In the genomic region with DNA sequence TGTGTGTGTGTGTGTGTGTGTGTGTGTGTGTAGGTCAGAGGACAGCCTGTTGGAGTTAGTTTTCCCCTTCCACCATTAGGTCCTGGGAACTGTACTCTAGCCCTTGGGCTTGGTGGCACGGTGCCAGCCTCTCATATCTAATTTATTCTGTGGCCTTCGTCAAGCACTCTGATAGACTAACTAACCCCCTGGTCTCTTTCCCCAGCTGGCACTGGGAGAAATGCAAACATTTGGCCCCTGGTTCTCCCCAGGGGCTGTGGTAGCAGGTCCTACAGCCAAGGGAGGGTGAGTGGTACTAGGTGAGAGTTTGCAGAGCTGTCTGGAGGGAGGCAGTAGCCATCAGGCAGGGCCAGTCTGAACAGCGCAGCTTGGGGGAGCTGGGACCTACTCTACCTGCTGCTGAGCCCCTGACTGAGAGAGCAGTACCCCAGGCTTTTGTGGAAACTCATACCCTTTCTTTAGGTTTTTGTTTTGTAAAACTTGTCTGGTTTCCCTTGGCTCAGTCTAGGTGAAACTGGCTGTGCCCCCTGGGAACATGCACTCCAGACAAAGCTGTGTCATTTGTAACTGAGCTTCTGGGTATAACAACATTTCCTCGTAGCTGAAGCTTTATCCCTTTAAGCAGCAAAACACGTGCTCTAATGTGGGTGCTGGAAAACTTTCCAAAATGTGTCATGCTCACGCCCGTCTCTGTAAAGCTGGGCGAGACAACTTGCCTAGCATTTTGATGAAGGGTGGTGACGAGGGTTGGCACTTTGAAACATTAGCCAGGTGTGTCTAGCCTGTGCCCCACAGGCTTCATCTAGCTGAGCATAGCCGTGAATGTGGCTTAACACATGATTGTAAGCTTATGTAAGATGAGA, we compare ENCODE assay signal across 9 mouse cellular contexts. TPM values are rescaled to one million over a fixed set of nuclear protein-coding genes. Genes with fewer than 3 reads are reported as not detected.
DNase-seq lines count a peak whose midpoint lies in the region; ATAC-seq and TF ChIP-seq lines count a peak whose summit lies in the region.
"Had no signal": no experiment of that assay in that cellular context is flagged by ENCODE, and none has a peak within 500 bp of the region (broad histone marks: within the 10 kb centered on the region; RNA-seq: fewer than 3 reads in every experiment).

No protein-coding gene starts in this region.

- H3K9me3 ChIP-seq in neural tube, embryonic 12.5 days = no peaks in the 10 kb centered on the region
- H3K9me3 ChIP-seq: liver, embryonic 13.5 days had no signal

- H3K4me2 ChIP-seq in neural tube, embryonic 12.5 days (replicated peaks) = no peak overlapping the region
- H3K4me2 ChIP-seq: liver, embryonic 13.5 days had no signal

- H3K9ac ChIP-seq in neural tube, embryonic 12.5 days = 0 out of 2 replicates have a peak overlapping the region, but pooled peaks have one; percentile 17
- H3K9ac ChIP-seq: liver, embryonic 13.5 days had no signal

- no peaks in the 10 kb centered on the region for H3K27me3 ChIP-seq in neural tube, embryonic 12.5 days (replicated peaks)
- H3K27me3 ChIP-seq in cerebellum, adult 2 months (ENCODE audit: control insufficient read depth, insufficient read depth, low read length) = no peaks in the 10 kb centered on the region
- H3K27me3 ChIP-seq: liver, embryonic 13.5 days had no signal

- no peak for TF ChIP-seq POLR2A in cerebellum, adult 2 months (IDR thresholded peaks at IDR 0.05; ENCODE audit: borderline replicate concordance, insufficient read depth, low read length)

- no peak overlapping the region for H3K4me3 ChIP-seq in neural tube, embryonic 12.5 days
- H3K4me3 ChIP-seq in cerebellum, adult 2 months (replicated peaks; ENCODE audit: insufficient read depth, low read depth, low read length) = no peak overlapping the region
- H3K4me3 ChIP-seq in left cerebral cortex, adult 2 months = no peak overlapping the region
- H3K4me3 ChIP-seq: liver, embryonic 13.5 days had no signal

- 83% methylated on average over 10 of the region's 10 CpGs for WGBS in neural tube, embryonic 12.5 days
- 60% methylated on average over 10 of the region's 10 CpGs for WGBS in cerebellum, adult 2 months

- H3K36me3 ChIP-seq in neural tube, embryonic 12.5 days = peaks cover 32% of the 10 kb centered on the region

- no peak overlapping the region for H3K27ac ChIP-seq in neural tube, embryonic 12.5 days
- no peak overlapping the region for H3K27ac ChIP-seq in cerebellum, adult 2 months (ENCODE audit: insufficient read depth, low read length)
- H3K27ac ChIP-seq in left cerebral cortex, adult 2 months = no peak overlapping the region
- H3K27ac ChIP-seq: liver, embryonic 13.5 days had no signal

- DNase-seq in neural tube, embryonic 10.5 days (ENCODE audit: extremely low spot score, low spot score) = no peak
- peak; percentile 72 for DNase-seq in adrenal gland, postnatal 25 days
- peak; percentile 48 for DNase-seq in heart, postnatal 4 days
- DNase-seq in ovary, adult 18-20 months (ENCODE audit: low spot score) = peak; percentile 65
- no peak for DNase-seq in cerebellum, adult 2 months
- DNase-seq in left cerebral cortex, adult 2 months (ENCODE audit: extremely low spot score in 1 of 2, low spot score in 2 of 2) = no peak
- no peak for DNase-seq in cerebellum, adult 11-12 months
- DNase-seq: liver, embryonic 13.5 days had no signal

- TF ChIP-seq CTCF in cerebellum, adult 2 months (IDR thresholded peaks at IDR 0.05; ENCODE audit: borderline replicate concordance, insufficient read depth, low read depth, low read length) = no peak
- no peak for TF ChIP-seq CTCF in left cerebral cortex, adult 2 months (IDR thresholded peaks at IDR 0.05)

- no peak for ATAC-seq in neural tube, embryonic 12.5 days (ENCODE audit: low FRiP score, low read depth)

- peaks cover 3% of the 10 kb centered on the region; the same call in 1 of the 2 replicates for H3K4me1 ChIP-seq in neural tube, embryonic 12.5 days
- H3K4me1 ChIP-seq in cerebellum, adult 2 months (ENCODE audit: control insufficient read depth, insufficient read depth, low read length) = no peaks in the 10 kb centered on the region

- intact Hi-C loops in left cerebral cortex, adult 2 months (cut with DNase I) = no loop called here

RNA-seq across cellular contexts. Expression of gene Dtx2, which starts 21.6 kb away (rescaled TPM):
- polyA plus RNA-seq in neural tube, embryonic 12.5 days (2016; fragmentation: Nextera tagmentation; extraction: Ambion mirVana) = 29.5 and 31.7 TPM in 2 replicates
- 12.4 and 13.4 TPM in 2 replicates for total RNA-seq in adrenal gland, postnatal 25 days (2021)
- 10 to 100 TPM in 1 of 2 experiments, 1 to 10 TPM in 1; 9.7 to 10.7 TPM for total RNA-seq in heart, postnatal 4 days (2021)
- polyA plus RNA-seq in cerebellum, adult 2 months (2012; rRNA removed) = 9.2 and 10.1 TPM in 2 replicates
- total RNA-seq in left cerebral cortex, adult 2 months (2021) = 1 to 10 TPM; 8.0 to 9.5 TPM

RNA-seq across cellular contexts. Expression of gene Upk3b, which starts 22.1 kb away (rescaled TPM):
- polyA plus RNA-seq in neural tube, embryonic 12.5 days (2016; fragmentation: Nextera tagmentation; extraction: Ambion mirVana) = 0.10 and 0.19 TPM in 2 replicates
- total RNA-seq in adrenal gland, postnatal 25 days (2021) = 1.4 and 3.0 TPM in 2 replicates
- total RNA-seq in heart, postnatal 4 days (2021) = 10 to 100 TPM; 25.8 to 30.7 TPM
- polyA plus RNA-seq in cerebellum, adult 2 months (2012; rRNA removed) = not detected in 2 replicates
- total RNA-seq in left cerebral cortex, adult 2 months (2021) = not detected

RNA-seq across cellular contexts. Expression of gene Zp3, which starts 36.3 kb away (rescaled TPM):
- polyA plus RNA-seq in neural tube, embryonic 12.5 days (2016; fragmentation: Nextera tagmentation; extraction: Ambion mirVana) = 0.15 TPM in 1 of 2 replicates, not detected in the other
- not detected in 2 replicates for total RNA-seq in adrenal gland, postnatal 25 days (2021)
- not detected for total RNA-seq in heart, postnatal 4 days (2021)
- polyA plus RNA-seq in cerebellum, adult 2 months (2012; rRNA removed) = 0.23 and 0.33 TPM in 2 replicates
- total RNA-seq in left cerebral cortex, adult 2 months (2021) = not detected
- polyA plus RNA-seq: liver, embryonic 13.5 days had no signal

RNA-seq across cellular contexts. Expression of gene Upk3bl, which starts 38.0 kb away (rescaled TPM):
- 1.4 and 2.1 TPM in 2 replicates for polyA plus RNA-seq in neural tube, embryonic 12.5 days (2016; fragmentation: Nextera tagmentation; extraction: Ambion mirVana)
- not detected in 2 replicates for total RNA-seq in adrenal gland, postnatal 25 days (2021)
- not detected for total RNA-seq in heart, postnatal 4 days (2021)
- polyA plus RNA-seq in cerebellum, adult 2 months (2012; rRNA removed) = 1.0 and 1.1 TPM in 2 replicates
- not detected for total RNA-seq in left cerebral cortex, adult 2 months (2021)

RNA-seq across cellular contexts. Expression of gene Ssc4d, which starts 41.9 kb away (rescaled TPM):
- polyA plus RNA-seq in neural tube, embryonic 12.5 days (2016; fragmentation: Nextera tagmentation; extraction: Ambion mirVana) = 1.4 and 1.7 TPM in 2 replicates
- 4.3 and 7.9 TPM in 2 replicates for total RNA-seq in adrenal gland, postnatal 25 days (2021)
- under 1 TPM; 0.36 to 0.69 TPM for total RNA-seq in heart, postnatal 4 days (2021)
- polyA plus RNA-seq in cerebellum, adult 2 months (2012; rRNA removed) = 3.3 and 4.1 TPM in 2 replicates
- total RNA-seq in left cerebral cortex, adult 2 months (2021) = 1 to 10 TPM; 1.3 to 1.5 TPM

Comparison
In these comparisons a context has a peak if more than half of its experiments do, and no peak if none do; other contexts are left out.
1. DNase-seq: peak in adrenal gland, postnatal 25 days (single experiment), heart, postnatal 4 days (single experiment) and ovary, adult 18-20 months (single experiment); none in neural tube, embryonic 10.5 days (single experiment), cerebellum, adult 2 months (0 of 2), left cerebral cortex, adult 2 months (0 of 2) and cerebellum, adult 11-12 months (single experiment).